Mouse (Mus musculus): ENCODE measurements around the gene Hsd3b2. TPM values are rescaled to one million over a fixed set of nuclear protein-coding genes. Genes with fewer than 3 reads are reported as not detected.
"Not testable (repeated sequence)": the region's sequence is repeated elsewhere in the genome, so short reads cannot be mapped to it uniquely, and the experiment has no call there.

The Hsd3b2 gene
- 0.36 and 0.56 TPM in 2 replicates for polyA plus RNA-seq (2012; rRNA removed)

GRCm38 (mm10) chr3:98724376-98724775 lies at the start of gene Hsd3b2:
Gene Hsd3b2 (minus strand): TSS chr3:98724543.
- DNase-seq (ENCODE audit: low read depth, low spot score), result no peak
- 82% methylated on average over 1 of the region's 1 CpGs for WGBS

DNA sequence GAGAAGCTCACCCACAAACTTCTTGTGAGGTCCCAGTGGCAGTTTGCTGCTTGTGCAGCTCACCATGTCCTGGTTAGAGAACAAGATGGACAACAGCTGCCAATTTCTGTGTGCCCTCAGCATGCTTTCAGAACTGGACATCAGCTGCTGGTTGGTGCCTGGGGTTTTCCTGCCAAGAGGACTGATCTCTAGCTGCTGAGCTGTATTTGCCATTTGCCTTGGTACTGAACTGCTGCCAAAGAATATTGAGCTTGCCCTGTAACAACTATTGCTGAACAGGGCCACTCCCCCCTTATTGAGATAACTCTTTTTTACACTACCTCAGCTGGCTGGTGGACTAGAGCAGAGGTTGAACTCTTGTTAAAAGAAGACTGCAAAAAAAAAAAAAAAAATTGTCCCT lies 39.8 kb upstream of the Hsd3b2 start:
- no peak for DNase-seq (ENCODE audit: low read depth, low spot score)

GRCm38 (mm10) chr3:98756836-98757235 lies 32.5 kb upstream of the Hsd3b2 start:
- WGBS, result 72% methylated on average over 3 of the region's 3 CpGs
- DNase-seq (ENCODE audit: low read depth, low spot score), result no peak

- WGBS, result 61% methylated on average over 2 of the region's 2 CpGs
- DNase-seq (ENCODE audit: low read depth, low spot score), result no peak
These were observed 27.8 kb upstream of the Hsd3b2 start for GRCm38 (mm10) chr3:98752171-98752570.

- DNase-seq (ENCODE audit: low read depth, low spot score), result not testable (repeated sequence)
- WGBS, result 56% methylated on average over 1 of the region's 1 CpGs
These were observed 16.7 kb upstream of the Hsd3b2 start for GRCm38 (mm10) chr3:98741043-98741442.

- 32% methylated on average over 4 of the region's 4 CpGs for whole genome bisulfite sequencing
- peak; percentile 21 for DNase-seq (ENCODE audit: low read depth, low spot score)
These were observed 10.0 kb upstream of the Hsd3b2 start for GRCm38 (mm10) chr3:98734340-98734739.

DNA sequence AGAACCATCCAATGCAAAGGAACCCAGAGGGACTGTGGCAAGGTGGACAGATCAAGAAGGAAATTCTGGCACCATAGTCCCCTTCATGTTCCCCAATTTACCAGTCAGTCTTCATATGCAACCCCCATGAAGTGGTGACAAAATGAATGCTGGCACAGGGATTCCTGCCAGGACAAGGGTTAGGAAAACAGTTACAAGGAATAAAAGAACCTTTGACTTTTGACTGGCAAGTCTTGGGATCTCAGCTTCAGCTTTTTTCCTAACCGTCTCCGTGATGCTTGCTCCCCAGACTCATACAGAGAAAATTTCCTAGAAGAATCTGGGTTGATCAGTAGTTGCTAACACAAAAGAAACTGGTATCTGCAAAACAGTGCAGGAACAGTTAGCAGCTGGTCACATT lies 9.4 kb upstream of the Hsd3b2 start:
- no peak for DNase-seq (ENCODE audit: low read depth, low spot score)
- 41% methylated on average over 2 of the region's 2 CpGs for WGBS

GRCm38 (mm10) chr3:98726281-98726680 lies 1.9 kb upstream of the Hsd3b2 start:
- WGBS, result 85% methylated on average over 2 of the region's 2 CpGs
- DNase-seq (ENCODE audit: low read depth, low spot score), result no peak

DNA sequence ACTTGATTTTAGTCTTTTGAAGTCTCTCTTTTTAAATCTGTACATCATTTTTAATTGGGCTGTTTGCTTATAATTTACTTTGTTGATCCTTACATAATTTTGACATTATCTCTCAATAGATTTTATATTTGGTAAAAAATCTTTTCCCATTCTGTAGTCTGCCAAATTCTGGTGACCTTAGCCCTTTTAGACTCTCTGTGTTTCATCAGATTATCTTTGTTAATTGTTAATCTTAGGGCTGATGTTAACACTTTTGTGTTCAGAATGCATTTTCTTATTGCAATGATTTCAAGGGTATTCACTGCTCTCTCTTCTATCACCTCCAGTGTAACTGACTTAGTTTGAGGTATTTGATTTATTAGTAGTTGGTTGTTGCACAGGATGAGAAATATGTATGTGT lies 3.6 kb downstream of the Hsd3b2 start:
- no peak for DNase-seq (ENCODE audit: low read depth, low spot score)

GRCm38 (mm10) chr3:98682401-98682800 lies 41.9 kb downstream of the Hsd3b2 start:
- 61% methylated on average over 1 of the region's 1 CpGs for WGBS
- no peak for DNase-seq (ENCODE audit: low read depth, low spot score)

GRCm38 (mm10) chr3:98680786-98681185 lies 43.6 kb downstream of the Hsd3b2 start:
- no peak for DNase-seq (ENCODE audit: low read depth, low spot score)

Other genes with a start within 250 kb of the Hsd3b2 start
- not detected in 2 replicates for gene Hsd3b4, start 214.0 kb downstream of the Hsd3b2 start, polyA plus RNA-seq (2012; rRNA removed)
- gene Gm10681, start 135.7 kb downstream of the Hsd3b2 start, polyA plus RNA-seq (2012; rRNA removed), result not detected in 2 replicates
- gene Hsd3b5, start 94.3 kb downstream of the Hsd3b2 start, polyA plus RNA-seq (2012; rRNA removed), result not detected in 2 replicates
- gene Hsd3b3, start 38.6 kb upstream of the Hsd3b2 start, polyA plus RNA-seq (2012; rRNA removed), result 6.4 and 14.0 TPM in 2 replicates
- gene Hsd3b6, start 89.9 kb upstream of the Hsd3b2 start, polyA plus RNA-seq (2012; rRNA removed), result not detected in 2 replicates
- gene Hsd3b1, start 135.3 kb upstream of the Hsd3b2 start, polyA plus RNA-seq (2012; rRNA removed), result 0.11 TPM in 1 of 2 replicates, not detected in the other
- gene Hao2, start 168.7 kb upstream of the Hsd3b2 start, polyA plus RNA-seq (2012; rRNA removed), result 0.26 and 1.3 TPM in 2 replicates